Mouse (Mus musculus) intestine, embryonic 14.5 days (tissue): ENCODE measurements at regions not wholly inside any gene's neighbourhood (a gene's known extent, or its start where the extent isn't known, plus 50 kb on each side); places are given as distances from the start of the nearest gene placed in this dataset.
A peak's percentile ranks its signal among the peaks of the same experiment; 100 is the strongest.

Experiments
- ATAC-seq: fragments of 200-750 bp; cut with Nextera tagmentation; replicated peaks from 2 replicates; pipeline ENCODE4 v1.8.0; 2017; ENCODE audit warnings: low read depth, moderate number of reproducible peaks, moderate TSS enrichment, moderate library complexity; ENCODE audit not compliant: low FRiP score, low TSS enrichment
- DNase-seq: peaks from one replicate; pipeline ENCODE4 v3.0.0-alpha.2; 2018; ENCODE audit warnings: low spot score
- H3K27ac ChIP-seq: fragments of 300-500 bp; sonication (generic); 2 replicates; pipeline ENCODE4 v1.5.1; 2014; ENCODE audit warnings: low read depth, mild to moderate bottlenecking, control low read depth
- H3K27me3 ChIP-seq: fragments of 300-500 bp; sonication (generic); replicated peaks from 2 replicates; pipeline ENCODE4 v1.6.1; 2014; ENCODE audit warnings: low read length, control low read depth; ENCODE audit not compliant: control insufficient read depth, insufficient read depth
- H3K36me3 ChIP-seq: fragments of 300-500 bp; sonication (generic); 2 replicates; pipeline ENCODE4 v1.6.1; 2014; ENCODE audit warnings: low read length, control low read depth; ENCODE audit not compliant: control insufficient read depth, insufficient read depth
- H3K4me1 ChIP-seq: fragments of 300-500 bp; sonication (generic); replicated peaks from 2 replicates; pipeline ENCODE4 v1.6.1; 2014; ENCODE audit warnings: low read length, control low read depth, mixed read lengths; ENCODE audit not compliant: control insufficient read depth, insufficient read depth
- H3K4me2 ChIP-seq: fragments of 300-500 bp; sonication (generic); 2 replicates; pipeline ENCODE4 v1.6.1; 2014; ENCODE audit warnings: low read length
- H3K4me3 ChIP-seq: fragments of 300-500 bp; sonication (generic); 2 replicates; pipeline ENCODE4 v1.5.1; 2014; ENCODE audit warnings: low read depth, low read length, control low read depth, mixed read lengths
- H3K9ac ChIP-seq: fragments of 300-500 bp; sonication (generic); 2 replicates; pipeline ENCODE4 v1.6.1; 2014; ENCODE audit warnings: mild to moderate bottlenecking, low read length
- H3K9me3 ChIP-seq: fragments of 300-500 bp; sonication (generic); 2 replicates; pipeline ENCODE4 v1.6.1; 2016; ENCODE audit warnings: low read length, control low read depth; ENCODE audit not compliant: control insufficient read depth
- WGBS: fragments of 180-500 bp; shearing (Covaris S2); extraction: QIAGEN DNeasy Blood & Tissue Kit; methylation state at CpG from one replicate; pipeline ENCODE4 v1.1.7; 2014; 5-methylcytosine and 5-hydroxymethylcytosine counted together

DNA sequence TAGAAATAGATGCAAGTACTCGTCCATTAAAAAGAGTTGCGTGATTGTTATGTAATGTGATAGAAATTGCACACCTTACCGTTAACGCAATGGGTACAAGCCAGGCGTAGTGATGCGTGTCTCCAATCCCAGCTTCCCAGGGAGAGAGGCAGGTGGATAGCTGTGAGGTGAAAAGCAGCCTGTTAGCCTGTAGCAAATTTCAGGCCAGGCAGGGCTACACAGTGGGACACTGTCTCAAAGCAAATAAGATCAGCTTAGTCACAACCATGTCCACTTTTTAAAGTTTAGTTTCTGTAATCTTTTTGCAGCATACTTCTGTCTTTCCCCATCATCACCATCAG, 77.1 kb upstream of the Gm14444 start:
- Histone ChIP-seq H3K4me1 (no peaks in the 10 kb centered on the region), H3K36me3 (no peaks in the 10 kb centered on the region), H3K4me2 (no peak overlapping the region), H3K9me3 (no peaks in the 10 kb centered on the region), H3K9ac (no peak overlapping the region), H3K4me3 (no peak overlapping the region), H3K27me3 (no peaks in the 10 kb centered on the region), H3K27ac (no peak overlapping the region)
- DNase-seq (no peak), ATAC-seq (peak; percentile 72)
- 26% methylated on average over 6 of the region's 6 CpGs for WGBS

DNA sequence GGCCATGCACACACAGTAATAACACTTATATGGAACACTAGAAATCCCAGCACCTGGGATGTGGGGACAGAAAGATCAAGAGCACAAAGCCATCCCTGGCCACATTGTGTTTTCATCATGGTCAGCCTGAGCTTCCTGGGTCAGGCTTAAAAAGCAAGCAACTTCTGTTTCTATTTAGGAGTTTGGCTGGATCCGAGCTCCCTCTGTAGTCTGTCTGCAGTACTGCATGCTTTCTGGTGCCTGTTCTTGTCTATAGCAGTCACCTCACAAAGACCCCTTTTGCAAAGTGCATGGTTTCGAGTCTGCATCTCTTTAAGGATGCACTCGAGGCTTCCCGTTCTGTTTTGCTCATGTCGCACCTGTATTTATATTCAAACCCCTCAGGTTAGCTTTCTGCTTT, 73.4 kb upstream of the Gm14444 start:
- Histone ChIP-seq H3K9me3 (no peaks in the 10 kb centered on the region), H3K9ac (no peak overlapping the region), H3K4me2 (no peak overlapping the region), H3K4me1 (no peaks in the 10 kb centered on the region), H3K27me3 (no peaks in the 10 kb centered on the region), H3K36me3 (no peaks in the 10 kb centered on the region), H3K27ac (no peak overlapping the region), H3K4me3 (no peak overlapping the region)
- ATAC-seq, result no peak
- WGBS, result 35% methylated on average over 5 of the region's 5 CpGs
- no peak for DNase-seq

DNA sequence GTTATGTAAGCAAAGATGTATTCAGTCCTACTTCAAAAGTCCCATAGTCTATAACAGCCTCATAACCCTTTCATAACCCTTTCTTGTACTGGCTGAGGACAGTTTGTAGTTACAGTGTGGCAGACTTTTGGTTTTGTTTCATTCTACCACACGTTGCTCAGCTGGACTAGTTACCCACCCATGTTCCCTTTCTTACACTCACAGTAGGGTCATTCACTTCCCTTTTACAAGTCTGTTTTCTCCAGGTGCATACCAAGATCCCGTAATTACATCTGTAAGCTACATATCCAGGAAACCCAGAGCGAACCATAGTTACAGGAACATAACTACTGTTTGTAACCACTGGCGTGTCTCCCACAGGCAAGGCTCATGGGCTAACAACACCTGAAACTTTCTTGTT, 72.1 kb upstream of the Gm14444 start:
- no peak for ATAC-seq
- 77% methylated on average over 4 of the region's 4 CpGs for WGBS

DNA sequence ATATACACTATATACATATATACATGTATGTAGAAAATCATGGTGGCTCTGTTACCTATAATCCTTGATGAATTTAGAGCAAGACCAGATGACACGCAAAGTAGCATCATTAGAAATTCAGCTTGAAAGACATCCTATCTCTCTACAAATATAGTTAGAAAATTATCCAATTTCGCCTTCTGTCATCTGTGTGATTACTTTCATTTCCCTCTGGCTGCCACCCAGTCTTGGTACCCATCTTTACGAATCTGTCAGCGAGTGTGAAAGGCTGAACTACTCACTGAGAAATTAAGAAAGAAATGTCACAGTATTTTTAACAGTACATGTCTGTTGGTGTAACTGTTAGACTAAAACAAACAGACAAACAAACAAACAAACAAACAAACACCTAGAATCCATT, 67.8 kb upstream of the Gm14444 start:
- no peak for DNase-seq
- H3K9me3 ChIP-seq, result no peaks in the 10 kb centered on the region
- H3K9ac ChIP-seq, result no peak overlapping the region
- no peak overlapping the region for H3K4me3 ChIP-seq
- no peaks in the 10 kb centered on the region for H3K36me3 ChIP-seq
- H3K27me3 ChIP-seq, result no peaks in the 10 kb centered on the region
- H3K27ac ChIP-seq, result no peak overlapping the region
- 90% methylated on average over 4 of the region's 4 CpGs for WGBS
- no peaks in the 10 kb centered on the region for H3K4me1 ChIP-seq
- H3K4me2 ChIP-seq, result no peak overlapping the region
- ATAC-seq, result no peak

More for the DNA sequence above, 72.1 kb upstream of the Gm14444 start:
- no peaks in the 10 kb centered on the region for H3K4me1 ChIP-seq
- no peak overlapping the region for H3K4me2 ChIP-seq
- no peaks in the 10 kb centered on the region for H3K36me3 ChIP-seq
- no peaks in the 10 kb centered on the region for H3K27me3 ChIP-seq
- no peak overlapping the region for H3K4me3 ChIP-seq
- no peak overlapping the region for H3K27ac ChIP-seq
- H3K9ac ChIP-seq, result no peak overlapping the region
- H3K9me3 ChIP-seq, result no peaks in the 10 kb centered on the region
- no peak for DNase-seq

DNA sequence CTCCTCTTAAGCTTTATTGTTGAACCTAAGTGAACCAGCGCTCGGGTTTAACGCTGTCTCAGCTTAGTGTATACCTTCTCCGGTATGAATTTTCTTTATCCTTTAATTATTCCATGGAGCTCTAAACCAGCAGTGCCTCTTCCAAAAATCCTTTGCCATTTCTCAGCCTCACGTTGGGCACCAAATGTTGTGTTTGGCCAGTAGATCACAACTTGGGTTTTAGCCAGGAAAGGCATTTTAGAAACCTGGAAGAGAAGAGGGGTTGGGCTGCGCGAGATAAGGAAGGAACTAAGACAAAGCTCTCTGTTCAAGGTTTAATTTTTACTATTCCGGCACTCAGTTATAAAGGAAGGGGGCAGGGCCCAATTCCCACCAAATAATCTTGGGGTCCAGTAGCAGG, 61.9 kb upstream of the Gm14444 start:
- Histone ChIP-seq H3K4me1 (no peaks in the 10 kb centered on the region), H3K27me3 (no peaks in the 10 kb centered on the region), H3K4me3 (no peak overlapping the region), H3K4me2 (no peak overlapping the region), H3K36me3 (no peaks in the 10 kb centered on the region), H3K9me3 (no peaks in the 10 kb centered on the region), H3K27ac (no peak overlapping the region), H3K9ac (no peak overlapping the region)
- ATAC-seq (no peak), DNase-seq (no peak)
- WGBS, result 86% methylated on average over 8 of the region's 8 CpGs
